ENCODE assay signal across 8 mouse cellular contexts in genomic region chr7:24207488-24208261, GRCm38 (mm10). TPM values are rescaled to one million over a fixed set of nuclear protein-coding genes. Genes with fewer than 3 reads are reported as not detected.
DNase-seq lines count a peak whose midpoint lies in the region; TF ChIP-seq lines count a peak whose summit lies in the region.

No protein-coding gene starts in this region.

- peak overlapping the region; percentile 55; the same call in 1 of the 2 replicates for H3K27ac ChIP-seq in left cerebral cortex, adult 2 months

- peak overlapping the region; percentile 47 for H3K4me3 ChIP-seq in left cerebral cortex, adult 2 months

- intact Hi-C loops in gastrocnemius, postnatal 14 days (cut with DNase I; ENCODE audit: low total_unique reads), result no loop called here
- intact Hi-C loops in left cerebral cortex, adult 2 months (cut with DNase I), result loop anchor here (1.0 to 2.0 kb wide), 5 partner anchors 47 to 127 kb away; partner anchors contain the start of genes Zfp108, Zfp112, Zfp180 and Zfp235

- no peak; the same call in 1 of the 2 replicates for TF ChIP-seq CTCF in left cerebral cortex, adult 2 months (IDR thresholded peaks at IDR 0.05)

- DNase-seq in adrenal gland, postnatal 36 days, result peak; percentile 70 to 73
- DNase-seq in embryo, embryonic 10 days (ENCODE audit: low spot score), result peak; percentile 91
- DNase-seq in gastrocnemius, postnatal 14 days, result peak; percentile 68
- DNase-seq in hindlimb bud, embryonic 11.5 days (ENCODE audit: extremely low spot score, low read depth, low spot score), result peak; percentile 68
- DNase-seq in left cerebral cortex, adult 2 months (ENCODE audit: extremely low spot score in 1 of 2, low spot score in 2 of 2), result peak; percentile 65 to 71
- DNase-seq in lung, postnatal 4 days, result peak; percentile 74 to 77
- DNase-seq in retina, postnatal 7 days (ENCODE audit: low read depth, low spot score), result peak; percentile 60
- no peak for DNase-seq in thymus, adult 18-20 months

RNA-seq across cellular contexts. Expression of gene Zfp111, which starts 3.6 kb away (rescaled TPM):
- 1 to 10 TPM; 8.1 to 9.9 TPM for total RNA-seq in adrenal gland, postnatal 36 days (2021)
- 1 to 10 TPM; 3.6 to 4.7 TPM for total RNA-seq in gastrocnemius, postnatal 14 days (2021)
- 10 to 100 TPM; 12.8 to 15.1 TPM for total RNA-seq in left cerebral cortex, adult 2 months (2021)

RNA-seq across cellular contexts. Expression of gene Zfp109, which starts 29.7 kb away (rescaled TPM):
- 1 to 10 TPM; 3.4 to 3.8 TPM for total RNA-seq in adrenal gland, postnatal 36 days (2021)
- total RNA-seq in gastrocnemius, postnatal 14 days (2021), result 1 to 10 TPM; 1.5 to 1.7 TPM
- total RNA-seq in left cerebral cortex, adult 2 months (2021), result 10 to 100 TPM; 10.1 to 10.4 TPM

RNA-seq across cellular contexts. Expression of gene Zfp114, which starts 32.8 kb away (rescaled TPM):
- total RNA-seq in adrenal gland, postnatal 36 days (2021), result under 1 TPM; 0.20 to 0.70 TPM
- under 1 TPM in 1 of 2 experiments, not detected in 1; 0.51 TPM for total RNA-seq in gastrocnemius, postnatal 14 days (2021)
- 1 to 10 TPM; 2.7 to 4.5 TPM for total RNA-seq in left cerebral cortex, adult 2 months (2021)

RNA-seq across cellular contexts. Expression of gene Zfp108, which starts 46.9 kb away (rescaled TPM):
- total RNA-seq in adrenal gland, postnatal 36 days (2021), result 1 to 10 TPM; 2.0 to 2.1 TPM
- total RNA-seq in gastrocnemius, postnatal 14 days (2021), result 1 to 10 TPM; 1.4 TPM
- 1 to 10 TPM; 8.7 to 9.2 TPM for total RNA-seq in left cerebral cortex, adult 2 months (2021)

Comparison
In these comparisons a context has a peak if more than half of its experiments do, and no peak if none do; other contexts are left out.
1. DNase-seq: peak in adrenal gland, postnatal 36 days (2 of 2), embryo, embryonic 10 days (single experiment), gastrocnemius, postnatal 14 days (single experiment), hindlimb bud, embryonic 11.5 days (single experiment), left cerebral cortex, adult 2 months (2 of 2), lung, postnatal 4 days (2 of 2) and retina, postnatal 7 days (single experiment); none in thymus, adult 18-20 months (0 of 2).